Mouse (Mus musculus) naive thymus-derived CD4-positive, alpha-beta T cell, adult 2 months (primary cell): Measurements from ENCODE around the gene Elp6.

ENCODE experiments used
- DNase-seq: peaks from one replicate; pipeline ENCODE4 v3.0.0-alpha.2; 2011; ENCODE audit warnings: low read depth

Gene Elp6

GRCm38 (mm10) chr9:110304969-110305651, at the start of gene Elp6:
Gene Elp6 (plus strand): TSS chr9:110305173.
- DNase-seq: peak; percentile 96

GRCm38 (mm10) chr9:110255407-110256019, 49.5 kb upstream of the Elp6 start:
- no peak for DNase-seq

GRCm38 (mm10) chr9:110258646-110259045, 46.3 kb upstream of the Elp6 start:
- DNase-seq: no peak

- DNase-seq: no peak
Observed at GRCm38 (mm10) chr9:110259118-110259517, 45.9 kb upstream of the Elp6 start.

- no peak for DNase-seq
Observed at GRCm38 (mm10) chr9:110263181-110263580, 41.8 kb upstream of the Elp6 start.

GRCm38 (mm10) chr9:110264991-110265390, 40.0 kb upstream of the Elp6 start:
- DNase-seq: no peak

- no peak for DNase-seq
Observed at GRCm38 (mm10) chr9:110268416-110268815, 36.6 kb upstream of the Elp6 start.

GRCm38 (mm10) chr9:110272330-110272729, 32.6 kb upstream of the Elp6 start:
- no peak for DNase-seq

GRCm38 (mm10) chr9:110273507-110273906, 31.5 kb upstream of the Elp6 start:
- DNase-seq: no peak

- no peak for DNase-seq
Observed at GRCm38 (mm10) chr9:110275882-110276281, 29.1 kb upstream of the Elp6 start.

- DNase-seq: no peak
Observed at GRCm38 (mm10) chr9:110277431-110277881, 27.5 kb upstream of the Elp6 start.

GRCm38 (mm10) chr9:110284075-110284697, 20.8 kb upstream of the Elp6 start:
- no peak for DNase-seq

- DNase-seq: no peak
Observed at GRCm38 (mm10) chr9:110287321-110287924, 17.6 kb upstream of the Elp6 start.

- no peak for DNase-seq
Observed at GRCm38 (mm10) chr9:110293254-110293718, 11.7 kb upstream of the Elp6 start.

GRCm38 (mm10) chr9:110293873-110294415, 11.0 kb upstream of the Elp6 start:
- DNase-seq: no peak

- DNase-seq: no peak
Observed at GRCm38 (mm10) chr9:110294786-110295185, 10.2 kb upstream of the Elp6 start.

GRCm38 (mm10) chr9:110296867-110297627, 7.9 kb upstream of the Elp6 start:
- DNase-seq: peak; percentile 88

GRCm38 (mm10) chr9:110304516-110304915, 457 bp upstream of the Elp6 start:
- DNase-seq: no peak

- no peak for DNase-seq
Observed at GRCm38 (mm10) chr9:110306371-110306770, 1.4 kb downstream of the Elp6 start.

GRCm38 (mm10) chr9:110314706-110315105, 9.7 kb downstream of the Elp6 start:
- no peak for DNase-seq

GRCm38 (mm10) chr9:110315410-110315809, 10.4 kb downstream of the Elp6 start:
- DNase-seq: no peak

- no peak for DNase-seq
Observed at GRCm38 (mm10) chr9:110315904-110316303, 10.9 kb downstream of the Elp6 start.
